Mouse (Mus musculus) liver, adult 2 months (tissue): Measurements from ENCODE around the gene Aknad1.

Experiments used
- CTCF ChIP-seq: fragments of 200-500 bp; IDR thresholded peaks from 2 replicates; pipeline ENCODE4 v1.5.1; 2011; ENCODE audit warnings: low read depth, low read length, control low read depth
- POLR2A ChIP-seq: fragments of 200-500 bp; IDR thresholded peaks from 2 replicates; pipeline ENCODE4 v1.6.1; 2011; ENCODE audit warnings: low read length, control low read depth; ENCODE audit not compliant: insufficient read depth; ENCODE audit errors: extremely low read depth

DNA sequence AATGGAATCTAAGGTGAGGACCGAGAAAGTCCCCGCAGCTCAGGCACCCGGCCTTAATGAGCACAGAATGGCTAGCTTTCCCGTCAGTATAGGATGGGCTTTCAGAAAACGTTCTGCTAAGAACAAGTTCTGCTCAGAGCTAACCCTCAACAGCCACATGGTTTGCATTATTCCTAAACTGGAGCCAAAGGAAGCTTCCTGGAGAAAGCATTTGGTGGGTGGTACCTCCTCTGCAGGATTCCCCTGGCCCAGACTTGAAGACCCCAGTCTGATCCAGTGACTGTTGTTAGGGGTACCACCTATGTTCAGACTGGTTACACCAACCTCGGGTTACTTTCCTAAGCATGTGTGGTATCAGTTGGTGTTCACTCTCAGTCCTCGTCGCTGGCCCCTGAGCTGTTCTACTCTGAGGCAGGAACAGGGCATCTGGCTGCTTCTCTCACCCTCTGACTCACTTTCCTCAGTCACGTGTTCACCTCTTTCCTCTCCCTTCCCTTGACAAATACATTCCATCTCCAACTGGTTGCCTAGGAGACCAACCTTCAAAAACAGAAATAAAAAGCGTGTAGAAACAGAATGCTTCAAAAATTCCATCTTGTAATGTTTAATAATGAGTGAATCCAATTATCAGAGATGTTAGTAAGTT lies 41.9 kb downstream of the Aknad1 start:
- TF ChIP-seq CTCF: no peak
- TF ChIP-seq POLR2A: no peak
